Mouse (Mus musculus) kidney, adult 2 months (tissue): ENCODE data around the gene Scml4.

Experiments
- CTCF ChIP-seq: fragments of 200-500 bp; conservative IDR thresholded peaks from 2 replicates; pipeline ENCODE4 v1.5.1; 2011; ENCODE audit warnings: low read depth, mild to moderate bottlenecking, control low read depth, low read length, moderate library complexity, mixed read lengths; ENCODE audit not compliant: insufficient read depth, insufficient read length
- POLR2A ChIP-seq: fragments of 200-500 bp; IDR thresholded peaks from one replicate; pipeline ENCODE4 v1.6.1; 2011; ENCODE audit warnings: low read depth, low read length, control low read depth

DNA sequence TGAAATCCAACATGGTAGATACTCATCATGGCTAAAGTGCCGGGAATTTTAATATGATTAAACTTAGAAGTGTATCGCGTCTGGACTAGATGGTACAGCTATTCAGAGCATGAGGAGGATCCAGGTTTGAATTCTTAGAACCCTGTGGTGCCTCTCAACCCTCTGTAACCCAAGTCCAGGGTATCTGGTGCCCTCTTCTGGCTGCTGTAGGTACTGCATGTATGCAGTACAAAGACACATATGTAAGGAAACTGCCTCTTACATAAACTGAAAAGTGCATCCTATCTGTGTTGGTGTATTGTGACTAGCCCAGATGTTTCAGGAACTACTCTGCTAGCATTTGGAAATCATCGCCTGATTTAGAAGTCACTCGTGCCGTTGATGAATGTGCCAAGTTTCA is 129.7 kb downstream of the Scml4 start:
- TF ChIP-seq POLR2A (no peak), CTCF (peak; percentile 72)
